Mouse (Mus musculus) megakaryocyte, embryonic 14.5 days (primary cell): ENCODE data around the gene Tet3. TPM values are rescaled to one million over a fixed set of nuclear protein-coding genes. Genes with fewer than 3 reads are reported as not detected.
A peak's percentile ranks its signal among the peaks of the same experiment; 100 is the strongest.

ENCODE experiments used
- H3K27me3 ChIP-seq: replicated peaks from 2 replicates; pipeline ENCODE3; 2012; ENCODE audit warnings: inconsistent platforms
- H3K36me3 ChIP-seq: replicated peaks from 2 replicates; pipeline ENCODE3; 2012; ENCODE audit warnings: low read length, inconsistent platforms, mixed read lengths
- H3K4me1 ChIP-seq: 2 replicates; pipeline ENCODE4 v1.6.1; 2012; ENCODE audit warnings: inconsistent platforms
- H3K4me3 ChIP-seq: replicated peaks from 2 replicates; pipeline ENCODE3; 2012; ENCODE audit warnings: moderate library complexity, mild to moderate bottlenecking, inconsistent platforms
- H3K9me3 ChIP-seq: 2 replicates; pipeline ENCODE4 v1.6.1; 2012; ENCODE audit warnings: inconsistent platforms
- FLI1 ChIP-seq: IDR thresholded peaks from 2 replicates; pipeline ENCODE4 v1.6.1; 2012; ENCODE audit warnings: low read length, inconsistent platforms, mixed read lengths
- GATA1 ChIP-seq: IDR thresholded peaks from 3 replicates; pipeline ENCODE4 v1.6.1; 2012; ENCODE audit warnings: mixed read lengths, low read length, inconsistent platforms, borderline replicate concordance
- polyA plus RNA-seq: library from polyadenylated mRNA; stranded (reverse); fragments of >175 nt; gene quantifications from 2 replicates; pipeline ENCODE4 v1.2.3, GENCODE M21; 2012; ENCODE audit warnings: low replicate concordance; ENCODE audit not compliant: insufficient read depth

The Tet3 gene
- polyA plus RNA-seq, result 10.6 and 12.2 TPM in 2 replicates

- TF ChIP-seq FLI1, result no peak
- TF ChIP-seq GATA1, result no peak
- Histone ChIP-seq H3K36me3 (peaks cover 10% of the 10 kb centered on the region), H3K9me3 (no peaks in the 10 kb centered on the region), H3K4me1 (peaks cover 75% of the 10 kb centered on the region), H3K4me3 (peak within 1 kb of the TSS; percentile 23), H3K27me3 (no peaks in the 10 kb centered on the region)
Observed at GRCm38 (mm10) chr6:83459034-83459644, at the start of gene Tet3. Gene Tet3 (minus strand): TSS chr6:83459084.

GRCm38 (mm10) chr6:83507168-83507546, 48.3 kb upstream of the Tet3 start:
- H3K4me3 ChIP-seq, result peak overlapping the region; percentile 93
- TF ChIP-seq FLI1 (no peak), GATA1 (no peak)
- peaks cover 56% of the 10 kb centered on the region for H3K4me1 ChIP-seq
- H3K9me3 ChIP-seq, result no peaks in the 10 kb centered on the region
- peaks cover 8% of the 10 kb centered on the region for H3K36me3 ChIP-seq
- no peaks in the 10 kb centered on the region for H3K27me3 ChIP-seq

GRCm38 (mm10) chr6:83506258-83507167, 47.6 kb upstream of the Tet3 start, which contains the start of gene Dguok:
Gene Dguok (minus strand): TSS chr6:83506969.
- H3K27me3 ChIP-seq, result no peaks in the 10 kb centered on the region
- H3K4me3 ChIP-seq, result peak within 1 kb of the TSS; percentile 93
- H3K4me1 ChIP-seq, result peaks cover 62% of the 10 kb centered on the region
- peaks cover 12% of the 10 kb centered on the region for H3K36me3 ChIP-seq
- no peaks in the 10 kb centered on the region for H3K9me3 ChIP-seq
- peak; percentile 95; the same call in 1 of the 2 replicates for TF ChIP-seq FLI1
- TF ChIP-seq GATA1, result no peak

GRCm38 (mm10) chr6:83505554-83505953, 46.7 kb upstream of the Tet3 start:
- peak overlapping the region; percentile 93 for H3K4me3 ChIP-seq
- H3K4me1 ChIP-seq, result peaks cover 65% of the 10 kb centered on the region
- H3K9me3 ChIP-seq, result no peaks in the 10 kb centered on the region
- TF ChIP-seq GATA1 (no peak), FLI1 (no peak)
- no peaks in the 10 kb centered on the region for H3K27me3 ChIP-seq
- peaks cover 18% of the 10 kb centered on the region for H3K36me3 ChIP-seq

GRCm38 (mm10) chr6:83503361-83503760, 44.5 kb upstream of the Tet3 start:
- no peaks in the 10 kb centered on the region for H3K9me3 ChIP-seq
- H3K36me3 ChIP-seq, result peaks cover 40% of the 10 kb centered on the region
- H3K27me3 ChIP-seq, result no peaks in the 10 kb centered on the region
- peaks cover 71% of the 10 kb centered on the region for H3K4me1 ChIP-seq
- no peak for TF ChIP-seq GATA1
- TF ChIP-seq FLI1, result no peak
- no peak overlapping the region for H3K4me3 ChIP-seq

- Histone ChIP-seq H3K36me3 (peaks cover 47% of the 10 kb centered on the region), H3K27me3 (no peaks in the 10 kb centered on the region), H3K9me3 (no peaks in the 10 kb centered on the region), H3K4me3 (peak overlapping the region; percentile 67), H3K4me1 (peaks cover 70% of the 10 kb centered on the region)
- TF ChIP-seq GATA1 (no peak), FLI1 (no peak)
Observed at GRCm38 (mm10) chr6:83502656-83503055, 43.8 kb upstream of the Tet3 start.

GRCm38 (mm10) chr6:83501524-83502310, 42.8 kb upstream of the Tet3 start:
- Histone ChIP-seq H3K27me3 (no peaks in the 10 kb centered on the region), H3K4me1 (peaks cover 72% of the 10 kb centered on the region), H3K9me3 (no peaks in the 10 kb centered on the region), H3K36me3 (peaks cover 56% of the 10 kb centered on the region), H3K4me3 (peak overlapping the region; percentile 43)
- TF ChIP-seq GATA1 (no peak), FLI1 (no peak)

GRCm38 (mm10) chr6:83500462-83500861, 41.6 kb upstream of the Tet3 start:
- no peak for TF ChIP-seq FLI1
- TF ChIP-seq GATA1, result no peak
- Histone ChIP-seq H3K36me3 (peaks cover 69% of the 10 kb centered on the region), H3K27me3 (no peaks in the 10 kb centered on the region), H3K4me3 (no peak overlapping the region), H3K9me3 (no peaks in the 10 kb centered on the region), H3K4me1 (peaks cover 78% of the 10 kb centered on the region)

GRCm38 (mm10) chr6:83499078-83499477, 40.2 kb upstream of the Tet3 start:
- no peak for TF ChIP-seq GATA1
- TF ChIP-seq FLI1, result no peak
- no peaks in the 10 kb centered on the region for H3K27me3 ChIP-seq
- H3K36me3 ChIP-seq, result peaks cover 80% of the 10 kb centered on the region

More at GRCm38 (mm10) chr6:83499078-83499477, 40.2 kb upstream of the Tet3 start:
- no peaks in the 10 kb centered on the region for H3K9me3 ChIP-seq
- no peak overlapping the region for H3K4me3 ChIP-seq
- peaks cover 65% of the 10 kb centered on the region for H3K4me1 ChIP-seq
